Mouse (Mus musculus) G1E (cell line): Measurements from ENCODE around the gene Hace1.

ENCODE experiments used
- CTCF ChIP-seq: IDR thresholded peaks from 2 replicates; pipeline ENCODE4 v1.5.1; 2012; ENCODE audit warnings: low read depth, low read length, inconsistent platforms, mixed read lengths
- GATA2 ChIP-seq: IDR thresholded peaks from 2 replicates; pipeline ENCODE4 v1.6.1; 2012; ENCODE audit warnings: low read depth, low read length, inconsistent platforms, borderline replicate concordance
- POLR2AphosphoS5 ChIP-seq: IDR thresholded peaks from 2 replicates; pipeline ENCODE4 v1.6.1; 2012; ENCODE audit warnings: low read depth, low read length, inconsistent platforms; ENCODE audit not compliant: insufficient replicate concordance
- TAL1 ChIP-seq: conservative IDR thresholded peaks from 2 replicates; pipeline ENCODE4 v1.6.1; 2012; ENCODE audit warnings: low read depth, low read length, inconsistent platforms, mixed read lengths

DNA sequence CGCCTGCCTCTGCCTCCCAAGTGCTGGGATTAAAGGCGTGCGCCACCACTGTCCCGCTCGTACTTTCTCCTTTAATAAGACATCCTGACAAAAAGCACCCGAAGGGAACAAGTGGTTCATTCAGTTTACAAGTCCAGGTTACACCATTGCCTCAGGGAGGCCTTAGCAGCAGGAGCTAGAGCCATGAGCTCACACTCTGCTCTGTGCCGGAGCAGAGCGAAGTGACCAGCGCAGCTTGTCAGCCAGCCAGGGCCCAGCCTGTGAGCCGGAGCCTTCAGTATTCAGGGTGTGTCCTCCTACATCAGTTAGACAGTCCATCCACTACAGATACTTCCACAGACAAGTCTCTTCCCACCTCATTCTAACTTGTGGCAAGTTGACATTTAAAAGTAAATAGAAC is 55.0 kb downstream of the Hace1 start:
- no peak for TF ChIP-seq CTCF
- TF ChIP-seq POLR2AphosphoS5: no peak
- TF ChIP-seq TAL1: no peak
- no peak for TF ChIP-seq GATA2
